Mouse (Mus musculus): ENCODE data around the gene Ubxn4. TPM values are rescaled to one million over a fixed set of nuclear protein-coding genes. Genes with fewer than 3 reads are reported as not detected.

Gene Ubxn4
- polyA plus RNA-seq, 1 experiment from 2014 or later: 79.2 TPM

DNA sequence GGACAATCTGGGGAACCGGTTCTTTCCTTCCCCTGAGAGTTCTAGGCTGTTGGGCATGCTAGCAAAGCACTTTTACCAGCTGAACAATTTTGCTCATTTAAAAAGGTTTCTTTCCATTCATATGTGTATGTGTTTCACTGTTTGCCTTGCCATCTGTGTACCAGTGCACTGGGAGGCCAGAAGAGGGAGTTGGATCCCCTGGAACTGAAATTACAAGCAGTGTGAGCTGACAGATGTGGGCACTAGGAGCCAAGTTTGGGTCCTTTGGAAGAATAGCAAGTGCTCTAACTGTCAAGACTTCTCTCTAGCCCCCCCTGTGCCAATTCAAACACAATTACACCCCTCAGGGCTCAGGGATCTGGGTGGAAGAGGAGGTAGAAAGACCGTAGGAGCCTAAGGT is 81.0 kb downstream of the Ubxn4 start:
- 88% methylated on average over 2 of the region's 2 CpGs for whole genome bisulfite sequencing
- H3K4me1 ChIP-seq (replicated peaks; ENCODE audit: control insufficient read depth, insufficient read depth, low read length): no peaks in the 10 kb centered on the region
- no peak overlapping the region for H3K9ac ChIP-seq (ENCODE audit: low read depth, low read length)
- DNase-seq (ENCODE audit: low spot score) (no peak), ATAC-seq (ENCODE audit: low FRiP score) (no peak)
- H3K4me2 ChIP-seq (replicated peaks; ENCODE audit: low read depth, low read length): no peak overlapping the region
- no peak overlapping the region for H3K4me3 ChIP-seq (ENCODE audit: low read depth, low read length)
- H3K27me3 ChIP-seq (ENCODE audit: control insufficient read depth, insufficient read depth, low read length): no peaks in the 10 kb centered on the region
- no peak overlapping the region for H3K27ac ChIP-seq (ENCODE audit: low read depth, low read length)
- no peaks in the 10 kb centered on the region for H3K9me3 ChIP-seq (ENCODE audit: control insufficient read depth, low read length)
- H3K36me3 ChIP-seq (ENCODE audit: control insufficient read depth, insufficient read depth, low read length): no peaks in the 10 kb centered on the region

DNA sequence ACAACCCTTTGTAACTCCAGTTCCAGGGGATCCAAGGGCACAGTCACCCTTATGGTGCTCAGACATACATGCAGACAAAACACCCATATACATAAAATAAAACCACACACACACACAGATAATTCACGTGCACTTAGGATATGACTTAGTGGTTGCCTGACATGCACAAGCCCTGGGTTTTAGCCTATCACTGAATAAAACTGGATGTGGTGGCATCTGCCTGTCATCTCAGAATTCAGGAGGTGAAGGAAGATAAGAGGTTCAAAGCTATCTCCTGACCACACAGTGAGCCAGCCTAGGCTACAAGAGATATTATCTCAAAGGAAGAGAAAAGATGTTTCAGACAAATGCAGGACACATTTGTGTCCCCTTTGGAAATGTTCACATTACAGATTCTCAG is 83.4 kb downstream of the Ubxn4 start:
- no peak overlapping the region for H3K4me3 ChIP-seq (ENCODE audit: low read depth, low read length)
- no peak overlapping the region for H3K27ac ChIP-seq (ENCODE audit: low read depth, low read length)
- 100% methylated on average over 1 of the region's 1 CpGs for WGBS
- no peaks in the 10 kb centered on the region for H3K9me3 ChIP-seq (ENCODE audit: control insufficient read depth, low read length)
- no peaks in the 10 kb centered on the region for H3K36me3 ChIP-seq (ENCODE audit: control insufficient read depth, insufficient read depth, low read length)
- DNase-seq (ENCODE audit: low spot score) (no peak), ATAC-seq (ENCODE audit: low FRiP score) (no peak)
- H3K4me2 ChIP-seq (replicated peaks; ENCODE audit: low read depth, low read length): no peak overlapping the region
- no peaks in the 10 kb centered on the region for H3K4me1 ChIP-seq (replicated peaks; ENCODE audit: control insufficient read depth, insufficient read depth, low read length)
- H3K27me3 ChIP-seq (ENCODE audit: control insufficient read depth, insufficient read depth, low read length): no peaks in the 10 kb centered on the region
- no peak overlapping the region for H3K9ac ChIP-seq (ENCODE audit: low read depth, low read length)

DNA sequence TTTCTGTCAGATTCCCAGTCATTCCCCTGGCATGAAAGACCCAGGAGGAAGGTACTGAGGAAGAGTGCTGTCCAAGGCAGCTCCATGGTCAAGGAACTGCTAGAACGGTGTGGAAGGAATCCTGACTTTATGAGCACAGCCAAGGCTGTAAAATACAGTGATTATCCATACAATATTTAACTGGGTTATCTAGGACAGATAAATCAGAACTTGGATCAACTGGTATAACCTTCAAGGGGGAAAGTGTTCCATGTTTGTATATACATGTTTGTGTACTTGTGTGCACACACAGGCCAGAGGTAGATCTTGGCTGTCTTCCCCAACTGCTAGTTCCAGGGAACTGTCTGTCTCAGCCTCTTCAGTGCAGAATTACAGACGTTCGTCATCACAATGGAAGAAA is 84.5 kb downstream of the Ubxn4 start, which contains the start of gene Lct:
Gene Lct (minus strand): TSS at position 101 of the 400 bp plus-strand sequence.
- no peak within 1 kb of the TSS for H3K4me2 ChIP-seq (replicated peaks; ENCODE audit: low read depth, low read length)
- no peaks in the 10 kb centered on the region for H3K9me3 ChIP-seq (ENCODE audit: control insufficient read depth, low read length)
- no peaks in the 10 kb centered on the region for H3K27me3 ChIP-seq (ENCODE audit: control insufficient read depth, insufficient read depth, low read length)
- no peak within 1 kb of the TSS for H3K9ac ChIP-seq (ENCODE audit: low read depth, low read length)
- H3K4me3 ChIP-seq (ENCODE audit: low read depth, low read length): no peak within 1 kb of the TSS
- DNase-seq (ENCODE audit: low spot score): no peak
- 0 out of 2 replicates have a peak, but pooled peaks cover 3% of the 10 kb centered on the region for H3K36me3 ChIP-seq (ENCODE audit: control insufficient read depth, insufficient read depth, low read length)
- no peaks in the 10 kb centered on the region for H3K4me1 ChIP-seq (replicated peaks; ENCODE audit: control insufficient read depth, insufficient read depth, low read length)
- no peak within 1 kb of the TSS for H3K27ac ChIP-seq (ENCODE audit: low read depth, low read length)
- WGBS: 87% methylated on average over 3 of the region's 3 CpGs
- no peak for ATAC-seq (ENCODE audit: low FRiP score)

MicroRNAs encoded within 50 kb of the gene (microRNA counts, 519-probe panel; counts per million panel counts)
- microRNA mmu-miR-128: 4,111 counts per million, percentile 39 among the panel's probes with 10 or more counts

Other genes starting within 250 kb of the Ubxn4 start
- gene Zranb3, start 140.9 kb upstream of the Ubxn4 start, polyA plus RNA-seq (2014; fragmentation: Nextera tagmentation; extraction: Ambion mirVana): 11.3 and 12.7 TPM in 2 replicates
- 91.8 and 114 TPM in 2 replicates for gene R3hdm1, start 140.7 kb upstream of the Ubxn4 start, polyA plus RNA-seq (2014; fragmentation: Nextera tagmentation; extraction: Ambion mirVana)
- 0.14 and 0.20 TPM in 2 replicates for gene Lct, start 84.4 kb downstream of the Ubxn4 start, polyA plus RNA-seq (2014; fragmentation: Nextera tagmentation; extraction: Ambion mirVana)
- gene Mcm6, start 115.7 kb downstream of the Ubxn4 start, polyA plus RNA-seq (2014; fragmentation: Nextera tagmentation; extraction: Ambion mirVana): 257 and 285 TPM in 2 replicates
- gene Dars, start 173.4 kb downstream of the Ubxn4 start, polyA plus RNA-seq (2014; fragmentation: Nextera tagmentation; extraction: Ambion mirVana): 151 and 159 TPM in 2 replicates